Mouse (Mus musculus) myocyte (in vitro differentiated cells): ENCODE data around the gene Zfp697.
"Not testable (repeated sequence)": the region's sequence is repeated elsewhere in the genome, so short reads cannot be mapped to it uniquely, and the experiment has no call there.

Experiments
- CEBPB ChIP-seq: IDR thresholded peaks from 2 replicates; pipeline ENCODE4 v1.6.1; 2011; ENCODE audit warnings: mild to moderate bottlenecking, moderate library complexity; ENCODE audit not compliant: poor library complexity, insufficient read depth, severe bottlenecking
- E2F4 ChIP-seq: IDR thresholded peaks from one replicate; pipeline ENCODE4 v1.6.1; 2011; ENCODE audit warnings: mild to moderate bottlenecking, control low read depth, moderate library complexity; ENCODE audit not compliant: insufficient read depth
- MYOD1 ChIP-seq, 3 experiments: IDR thresholded peaks; one replicate each; pipeline ENCODE4 v1.6.1; 2011; ENCODE audit warnings: control low read depth in 2 of 3, low read depth in 2 of 3, mild to moderate bottlenecking in 2 of 3, moderate library complexity in 1 of 3; ENCODE audit not compliant: insufficient read length in 2 of 3, control insufficient read depth in 1 of 3
- MYOG ChIP-seq, 3 experiments: IDR thresholded peaks; one replicate each; pipeline ENCODE4 v1.6.1; 2011; ENCODE audit warnings: control low read depth in 2 of 3, low read depth in 2 of 3, mild to moderate bottlenecking in 2 of 3; ENCODE audit not compliant: insufficient read length in 2 of 3, control insufficient read depth in 1 of 3, insufficient read depth in 1 of 3
- POLR2A ChIP-seq: IDR thresholded peaks from one replicate; pipeline ENCODE4 v1.6.1; 2011; ENCODE audit warnings: low read depth, mild to moderate bottlenecking, control low read depth, moderate library complexity; ENCODE audit not compliant: insufficient read length
- POLR2AphosphoS2 ChIP-seq: IDR thresholded peaks from one replicate; pipeline ENCODE4 v1.6.1; 2011; ENCODE audit warnings: low read depth, control low read depth; ENCODE audit not compliant: insufficient read length
- REST ChIP-seq: IDR thresholded peaks from one replicate; pipeline ENCODE4 v1.6.1; 2011; ENCODE audit warnings: mild to moderate bottlenecking, control low read depth, moderate library complexity; ENCODE audit not compliant: insufficient read depth, insufficient read length
- SRF ChIP-seq: IDR thresholded peaks from one replicate; pipeline ENCODE4 v1.6.1; 2011; ENCODE audit warnings: low read depth; ENCODE audit not compliant: control insufficient read depth, insufficient read length
- TCF12 ChIP-seq: IDR thresholded peaks from one replicate; pipeline ENCODE4 v1.6.1; 2011; ENCODE audit warnings: mild to moderate bottlenecking, control low read depth; ENCODE audit not compliant: poor library complexity, insufficient read depth, severe bottlenecking
- USF1 ChIP-seq: IDR thresholded peaks from one replicate; pipeline ENCODE4 v1.6.1; 2011; ENCODE audit warnings: low read depth, mild to moderate bottlenecking, control low read depth, moderate library complexity

DNA sequence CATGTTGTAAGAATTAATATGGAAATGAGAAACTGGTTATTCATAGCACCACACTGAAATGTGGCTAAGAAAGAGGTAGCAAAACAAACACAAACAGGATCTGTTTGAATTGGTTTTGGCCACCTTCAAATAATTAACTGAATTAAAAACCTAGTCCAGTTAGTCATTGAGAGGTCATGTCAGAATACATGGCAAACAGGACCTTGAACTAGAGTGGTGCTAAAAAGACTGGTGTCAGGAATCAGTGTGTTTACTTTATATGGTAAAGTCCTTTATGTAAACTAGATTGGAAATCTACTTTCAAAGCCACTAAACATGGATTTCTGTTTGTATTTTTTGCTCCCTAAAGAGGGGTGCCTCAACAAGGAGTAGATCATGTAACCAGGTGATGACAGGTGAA is 142.7 kb downstream of the Zfp697 start:
- not testable (repeated sequence) for TF ChIP-seq SRF; MYOD1 (IDR thresholded peaks at IDR 0.05; ENCODE audit: control insufficient read depth in 1 of 3, insufficient read length in 2 of 3, low read depth in 2 of 3); POLR2A; POLR2AphosphoS2; CEBPB; USF1; TCF12; REST; E2F4; MYOG (IDR thresholded peaks at IDR 0.05; ENCODE audit: control insufficient read depth in 1 of 3, insufficient read depth in 1 of 3, insufficient read length in 2 of 3, low read depth in 2 of 3)
